Mouse (Mus musculus) megakaryocyte, embryonic 14.5 days (primary cell): ENCODE data around the gene Bcl9.

Source experiments
- FLI1 ChIP-seq: IDR thresholded peaks from 2 replicates; pipeline ENCODE4 v1.6.1; 2012; ENCODE audit warnings: low read length, inconsistent platforms, mixed read lengths
- GATA1 ChIP-seq: IDR thresholded peaks from 3 replicates; pipeline ENCODE4 v1.6.1; 2012; ENCODE audit warnings: mixed read lengths, low read length, inconsistent platforms, borderline replicate concordance

GRCm38 (mm10) chr3:97336331-97336730, 38.6 kb upstream of the Bcl9 start:
- TF ChIP-seq GATA1 (no peak), FLI1 (no peak)
